Mouse (Mus musculus): ENCODE measurements around the gene Usp46. TPM values are rescaled to one million over a fixed set of nuclear protein-coding genes. Genes with fewer than 3 reads are reported as not detected.
A peak's percentile ranks its signal among the peaks of the same experiment; 100 is the strongest.

Usp46 gene
- total RNA-seq, 1 experiment, result 13.8 TPM

DNA sequence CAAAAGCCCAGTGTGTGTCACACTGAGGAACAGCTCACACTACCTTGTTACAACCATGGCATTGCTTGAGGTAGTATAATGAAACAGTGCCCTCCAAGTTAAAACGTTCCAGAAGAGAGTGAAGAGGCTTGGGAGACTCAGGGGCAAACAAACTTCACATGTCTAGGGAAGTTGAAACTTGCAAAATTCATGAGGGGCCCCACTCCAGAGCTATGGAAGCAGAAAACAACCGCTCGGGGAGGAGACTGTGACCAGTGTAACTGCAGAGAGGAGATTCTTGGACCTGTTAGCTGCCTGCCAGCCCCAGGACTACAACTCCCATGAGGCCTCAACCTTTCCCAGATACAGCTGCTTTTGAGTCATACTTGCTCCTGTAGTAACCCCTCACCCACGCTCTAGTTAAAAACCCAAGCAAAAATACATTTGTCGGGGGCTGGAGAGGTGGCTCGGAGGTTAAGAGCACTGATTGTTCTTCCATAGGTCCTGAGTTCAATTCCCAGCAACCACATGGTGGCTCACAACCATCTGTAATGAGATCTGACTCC lies 25.4 kb downstream of the Usp46 start:
- no peaks in the 10 kb centered on the region for H3K9me3 ChIP-seq (ENCODE audit: control insufficient read depth, insufficient read depth, low read depth, low read length)
- no peak for TF ChIP-seq CHD2 (IDR thresholded peaks at IDR 0.05; ENCODE audit: low read depth, low read length)
- peak; percentile 38; the same call in 1 of the 2 replicates for TF ChIP-seq HCFC1 (IDR thresholded peaks at IDR 0.05; ENCODE audit: borderline replicate concordance, insufficient read depth, low read length)
- TF ChIP-seq MAFK (IDR thresholded peaks at IDR 0.05; ENCODE audit: insufficient read depth, low read depth, low read length), result no peak
- no peak for TF ChIP-seq ZNF384 (IDR thresholded peaks at IDR 0.05; ENCODE audit: low read depth, low read length)
- no peak for TF ChIP-seq ZC3H11A (IDR thresholded peaks at IDR 0.05; ENCODE audit: borderline replicate concordance, low read depth, low read length)
- no peak overlapping the region for H3K27ac ChIP-seq (ENCODE audit: insufficient read depth, low read depth, low read length, poor library complexity, severe bottlenecking)
- no peaks in the 10 kb centered on the region for H3K36me3 ChIP-seq (ENCODE audit: control insufficient read depth, insufficient read depth, low read length, poor library complexity, severe bottlenecking)
- no peaks in the 10 kb centered on the region for H3K4me1 ChIP-seq (ENCODE audit: control insufficient read depth in 2 of 2, insufficient read depth in 2 of 2, low read length in 2 of 2, poor library complexity in 1 of 2)
- no peak overlapping the region for H3K9ac ChIP-seq (ENCODE audit: insufficient read depth, low read depth, low read length, poor library complexity, severe bottlenecking)
- in situ Hi-C loops (cut with MboI; ENCODE audit: low sequenced_read_pairs in 2 of 2, unreplicated experiment in 2 of 2), result no loop called here
- no peak overlapping the region for H3K4me3 ChIP-seq (ENCODE audit: insufficient read depth in 1 of 2, low read depth in 1 of 2, low read length in 2 of 2, poor library complexity in 1 of 2, severe bottlenecking in 1 of 2)
- DNase-seq (ENCODE audit: low read depth, low spot score), result no peak

DNA sequence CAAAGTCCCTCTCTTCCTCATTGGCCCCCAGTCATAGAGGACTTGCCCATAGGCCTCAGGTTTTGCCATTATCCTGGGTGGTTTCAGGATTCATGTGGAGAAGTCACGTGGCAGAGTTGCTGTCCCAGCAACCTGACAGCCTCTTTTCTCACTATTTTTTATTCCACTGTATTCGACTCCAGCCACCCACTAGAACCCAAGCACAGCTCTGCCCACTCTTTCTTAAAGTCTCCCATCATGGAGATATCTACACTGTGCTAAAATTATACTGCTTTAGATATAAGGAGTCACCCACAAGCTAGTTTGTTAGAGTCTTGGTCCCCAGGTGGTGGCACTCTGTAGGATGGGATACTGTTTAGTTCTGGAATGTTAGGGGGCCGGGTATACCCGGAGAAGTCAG lies 27.7 kb downstream of the Usp46 start:
- Histone ChIP-seq H3K36me3 (ENCODE audit: control insufficient read depth, insufficient read depth, low read length, poor library complexity, severe bottlenecking) (no peaks in the 10 kb centered on the region), H3K9me3 (ENCODE audit: control insufficient read depth, insufficient read depth, low read depth, low read length) (no peaks in the 10 kb centered on the region), H3K9ac (ENCODE audit: insufficient read depth, low read depth, low read length, poor library complexity, severe bottlenecking) (no peak overlapping the region), H3K4me3 (ENCODE audit: insufficient read depth in 1 of 2, low read depth in 1 of 2, low read length in 2 of 2, poor library complexity in 1 of 2, severe bottlenecking in 1 of 2) (no peak overlapping the region), H3K27ac (ENCODE audit: insufficient read depth, low read depth, low read length, poor library complexity, severe bottlenecking) (no peak overlapping the region), H3K4me1 (ENCODE audit: control insufficient read depth in 2 of 2, insufficient read depth in 2 of 2, low read length in 2 of 2, poor library complexity in 1 of 2) (no peaks in the 10 kb centered on the region)
- DNase-seq (ENCODE audit: low read depth, low spot score), result no peak
- TF ChIP-seq CHD2 (IDR thresholded peaks at IDR 0.05; ENCODE audit: low read depth, low read length), result no peak
- no peak for TF ChIP-seq MAFK (IDR thresholded peaks at IDR 0.05; ENCODE audit: insufficient read depth, low read depth, low read length)
- no peak for TF ChIP-seq ZNF384 (IDR thresholded peaks at IDR 0.05; ENCODE audit: low read depth, low read length)
- TF ChIP-seq ZC3H11A (IDR thresholded peaks at IDR 0.05; ENCODE audit: borderline replicate concordance, low read depth, low read length), result no peak
- no peak for TF ChIP-seq HCFC1 (IDR thresholded peaks at IDR 0.05; ENCODE audit: borderline replicate concordance, insufficient read depth, low read length)
- in situ Hi-C loops (cut with MboI; ENCODE audit: low sequenced_read_pairs in 2 of 2, unreplicated experiment in 2 of 2), result no loop called here

DNA sequence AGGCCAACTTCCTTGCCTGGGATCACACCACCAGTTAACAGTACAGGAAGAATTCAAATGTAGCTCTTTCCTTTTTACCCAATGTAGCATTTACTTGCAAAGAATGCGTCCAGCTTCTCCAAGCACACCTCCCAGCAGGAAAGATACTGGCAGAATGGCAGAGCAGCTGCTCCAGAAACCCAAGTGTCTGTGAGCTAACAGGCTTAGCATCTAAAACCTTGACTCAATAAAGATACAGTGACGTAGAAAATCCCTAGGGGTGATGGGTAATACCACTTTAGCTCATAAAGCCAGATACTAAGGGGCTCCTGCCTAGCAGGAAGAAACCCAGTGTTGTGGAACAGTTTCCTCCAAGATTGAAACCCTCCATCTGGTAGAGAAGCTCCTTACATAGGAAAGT lies 32.8 kb downstream of the Usp46 start:
- TF ChIP-seq ZNF384 (IDR thresholded peaks at IDR 0.05; ENCODE audit: low read depth, low read length), result no peak
- TF ChIP-seq MAFK (IDR thresholded peaks at IDR 0.05; ENCODE audit: insufficient read depth, low read depth, low read length), result no peak
- TF ChIP-seq HCFC1 (IDR thresholded peaks at IDR 0.05; ENCODE audit: borderline replicate concordance, insufficient read depth, low read length), result no peak
- TF ChIP-seq CHD2 (IDR thresholded peaks at IDR 0.05; ENCODE audit: low read depth, low read length), result no peak
- TF ChIP-seq ZC3H11A (IDR thresholded peaks at IDR 0.05; ENCODE audit: borderline replicate concordance, low read depth, low read length), result no peak
- Histone ChIP-seq H3K36me3 (ENCODE audit: control insufficient read depth, insufficient read depth, low read length, poor library complexity, severe bottlenecking) (no peaks in the 10 kb centered on the region), H3K4me1 (ENCODE audit: control insufficient read depth in 2 of 2, insufficient read depth in 2 of 2, low read length in 2 of 2, poor library complexity in 1 of 2) (no peaks in the 10 kb centered on the region), H3K9ac (ENCODE audit: insufficient read depth, low read depth, low read length, poor library complexity, severe bottlenecking) (no peak overlapping the region), H3K4me3 (ENCODE audit: insufficient read depth in 1 of 2, low read depth in 1 of 2, low read length in 2 of 2, poor library complexity in 1 of 2, severe bottlenecking in 1 of 2) (no peak overlapping the region), H3K27ac (ENCODE audit: insufficient read depth, low read depth, low read length, poor library complexity, severe bottlenecking) (no peak overlapping the region), H3K9me3 (ENCODE audit: control insufficient read depth, insufficient read depth, low read depth, low read length) (no peaks in the 10 kb centered on the region)
- in situ Hi-C loops (cut with MboI; ENCODE audit: low sequenced_read_pairs in 2 of 2, unreplicated experiment in 2 of 2), result no loop called here
- no peak for DNase-seq (ENCODE audit: low read depth, low spot score)

DNA sequence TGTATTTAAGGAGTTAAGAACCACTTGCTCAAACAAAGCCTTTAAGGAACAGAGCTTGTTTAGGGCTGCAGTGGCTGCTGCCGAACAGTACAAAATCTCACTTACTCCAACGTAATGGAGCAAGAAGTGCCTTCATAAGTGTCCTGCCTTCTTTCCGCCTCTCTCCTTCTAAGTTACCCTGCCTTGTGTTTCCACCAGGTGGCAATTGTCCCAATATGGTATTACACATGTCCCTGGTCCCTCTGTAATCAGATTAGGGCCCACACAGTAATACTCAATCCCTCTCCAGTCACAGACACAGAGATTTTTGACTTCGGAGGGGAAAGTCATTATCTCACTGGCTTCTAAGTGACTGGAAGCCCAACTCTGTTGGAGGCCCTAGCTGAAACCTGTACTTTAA lies 34.1 kb downstream of the Usp46 start:
- H3K36me3 ChIP-seq (ENCODE audit: control insufficient read depth, insufficient read depth, low read length, poor library complexity, severe bottlenecking), result no peaks in the 10 kb centered on the region
- no peak overlapping the region for H3K4me3 ChIP-seq (ENCODE audit: insufficient read depth in 1 of 2, low read depth in 1 of 2, low read length in 2 of 2, poor library complexity in 1 of 2, severe bottlenecking in 1 of 2)
- no peak for DNase-seq (ENCODE audit: low read depth, low spot score)
- no peak for TF ChIP-seq ZNF384 (IDR thresholded peaks at IDR 0.05; ENCODE audit: low read depth, low read length)
- no peak for TF ChIP-seq HCFC1 (IDR thresholded peaks at IDR 0.05; ENCODE audit: borderline replicate concordance, insufficient read depth, low read length)
- no peak for TF ChIP-seq CHD2 (IDR thresholded peaks at IDR 0.05; ENCODE audit: low read depth, low read length)
- no peaks in the 10 kb centered on the region for H3K9me3 ChIP-seq (ENCODE audit: control insufficient read depth, insufficient read depth, low read depth, low read length)
- H3K27ac ChIP-seq (ENCODE audit: insufficient read depth, low read depth, low read length, poor library complexity, severe bottlenecking), result no peak overlapping the region
- no peak overlapping the region for H3K9ac ChIP-seq (ENCODE audit: insufficient read depth, low read depth, low read length, poor library complexity, severe bottlenecking)
- in situ Hi-C loops (cut with MboI; ENCODE audit: low sequenced_read_pairs in 2 of 2, unreplicated experiment in 2 of 2), result no loop called here
- H3K4me1 ChIP-seq (ENCODE audit: control insufficient read depth in 2 of 2, insufficient read depth in 2 of 2, low read length in 2 of 2, poor library complexity in 1 of 2), result no peaks in the 10 kb centered on the region

DNA sequence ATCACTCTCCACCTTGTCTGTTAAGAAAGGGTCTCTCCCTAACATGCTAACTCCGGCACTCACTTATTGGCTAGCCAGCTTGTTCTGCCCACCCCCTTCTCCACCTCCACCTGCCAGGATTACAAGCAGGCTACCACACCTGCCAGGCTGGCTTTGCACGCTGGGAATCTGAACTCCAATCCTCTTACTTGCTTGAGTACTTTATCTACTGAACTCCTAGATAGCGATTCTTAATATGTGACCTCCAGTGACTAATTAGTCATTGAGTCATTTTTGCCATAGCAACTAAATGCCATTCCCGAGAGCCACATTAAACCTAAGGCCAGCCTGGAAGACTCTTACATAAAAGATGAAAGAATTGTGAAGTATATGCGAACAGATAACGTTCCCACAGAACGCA lies 38.4 kb downstream of the Usp46 start:
- Histone ChIP-seq H3K9ac (ENCODE audit: insufficient read depth, low read depth, low read length, poor library complexity, severe bottlenecking) (no peak overlapping the region), H3K27ac (ENCODE audit: insufficient read depth, low read depth, low read length, poor library complexity, severe bottlenecking) (no peak overlapping the region), H3K9me3 (ENCODE audit: control insufficient read depth, insufficient read depth, low read depth, low read length) (no peaks in the 10 kb centered on the region), H3K4me1 (ENCODE audit: control insufficient read depth in 2 of 2, insufficient read depth in 2 of 2, low read length in 2 of 2, poor library complexity in 1 of 2) (no peaks in the 10 kb centered on the region), H3K4me3 (ENCODE audit: insufficient read depth in 1 of 2, low read depth in 1 of 2, low read length in 2 of 2, poor library complexity in 1 of 2, severe bottlenecking in 1 of 2) (no peak overlapping the region), H3K36me3 (ENCODE audit: control insufficient read depth, insufficient read depth, low read length, poor library complexity, severe bottlenecking) (peaks cover 2% of the 10 kb centered on the region; the same call in 1 of the 2 replicates)
- no peak for TF ChIP-seq ZNF384 (IDR thresholded peaks at IDR 0.05; ENCODE audit: low read depth, low read length)
- no peak for TF ChIP-seq HCFC1 (IDR thresholded peaks at IDR 0.05; ENCODE audit: borderline replicate concordance, insufficient read depth, low read length)
- TF ChIP-seq ZC3H11A (IDR thresholded peaks at IDR 0.05; ENCODE audit: borderline replicate concordance, low read depth, low read length), result no peak
- no peak for TF ChIP-seq CHD2 (IDR thresholded peaks at IDR 0.05; ENCODE audit: low read depth, low read length)
- no peak for TF ChIP-seq MAFK (IDR thresholded peaks at IDR 0.05; ENCODE audit: insufficient read depth, low read depth, low read length)
- in situ Hi-C loops (cut with MboI; ENCODE audit: low sequenced_read_pairs in 2 of 2, unreplicated experiment in 2 of 2), result no loop called here
- DNase-seq (ENCODE audit: low read depth, low spot score), result no peak
